Mouse (Mus musculus) liver, adult 2 months (tissue): ENCODE measurements at regions not wholly inside any gene's neighbourhood (a gene's known extent, or its start where the extent isn't known, plus 50 kb on each side); places are given as distances from the start of the nearest gene placed in this dataset.

Source experiments
- CTCF ChIP-seq: fragments of 200-500 bp; IDR thresholded peaks from 2 replicates; pipeline ENCODE4 v1.5.1; 2011; ENCODE audit warnings: low read depth, low read length, control low read depth
- POLR2A ChIP-seq: fragments of 200-500 bp; IDR thresholded peaks from 2 replicates; pipeline ENCODE4 v1.6.1; 2011; ENCODE audit warnings: low read length, control low read depth; ENCODE audit not compliant: insufficient read depth; ENCODE audit errors: extremely low read depth

DNA sequence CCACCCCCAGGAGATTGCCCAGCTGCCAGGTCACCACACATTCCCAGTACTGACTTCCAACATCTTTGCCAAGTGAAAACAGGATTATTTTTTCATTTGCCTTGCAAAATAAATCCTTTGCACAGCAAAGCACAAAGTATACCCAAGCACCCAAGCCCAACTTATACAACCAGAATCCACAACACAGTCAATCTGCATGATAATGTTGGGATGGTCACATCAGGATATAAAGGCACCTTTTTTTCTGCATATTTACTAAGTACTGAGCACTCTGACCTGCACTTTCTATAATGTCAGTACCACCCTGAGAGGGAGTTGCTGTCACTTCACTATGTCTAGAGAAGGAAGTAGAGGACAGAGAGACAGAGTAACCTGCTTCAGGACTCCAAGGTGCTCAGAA, 164.4 kb upstream of the Il12b start:
- TF ChIP-seq POLR2A (no peak), CTCF (no peak)
